Mouse (Mus musculus): ENCODE results near the gene Ankrd23. TPM values are rescaled to one million over a fixed set of nuclear protein-coding genes. Genes with fewer than 3 reads are reported as not detected.
A peak's percentile ranks its signal among the peaks of the same experiment; 100 is the strongest.

Gene Ankrd23
- total and polyA plus RNA-seq, 2 experiments from 2014 or later = 34.2 to 93.8 TPM

DNA sequence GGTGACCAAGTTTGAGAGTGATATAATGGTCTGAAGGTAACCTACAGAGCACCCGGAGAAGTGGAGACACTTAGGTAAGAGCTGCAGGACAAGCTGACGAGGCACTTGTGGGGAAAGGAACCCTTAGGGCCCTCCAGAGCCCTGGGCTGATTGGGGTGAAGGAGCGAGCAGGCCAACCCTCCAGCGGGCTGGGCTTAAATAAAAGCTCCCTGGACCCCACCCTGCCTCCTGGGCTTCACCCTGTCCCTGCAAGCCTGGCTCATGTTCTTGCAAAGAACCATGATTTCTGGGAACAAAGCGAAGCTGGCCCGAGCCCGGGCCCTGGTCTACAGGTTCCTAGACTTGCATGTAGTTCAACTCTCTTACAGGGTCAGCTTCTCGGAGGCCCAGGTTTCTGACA is 36.8 kb upstream of the Ankrd23 start:
- Histone ChIP-seq H3K27me3 (ENCODE audit: control insufficient read depth, insufficient read depth, low read length) (no peaks in the 10 kb centered on the region), H3K4me3 (ENCODE audit: low read depth, low read length) (no peak overlapping the region), H3K27ac (ENCODE audit: low read depth) (no peak overlapping the region), H3K9ac (replicated peaks; ENCODE audit: low read depth, low read length) (no peak overlapping the region), H3K4me2 (ENCODE audit: low read depth, low read length) (no peak overlapping the region), H3K36me3 (replicated peaks; ENCODE audit: control insufficient read depth, insufficient read depth, low read length) (no peaks in the 10 kb centered on the region), H3K4me1 (ENCODE audit: control insufficient read depth, insufficient read depth) (peaks cover 28% of the 10 kb centered on the region), H3K9me3 (replicated peaks; ENCODE audit: control insufficient read depth, low read length) (no peaks in the 10 kb centered on the region)
- no peak for ATAC-seq (ENCODE audit: insufficient read depth, low read depth)
- WGBS = 73% methylated on average over 8 of the region's 8 CpGs
- TF ChIP-seq CTCF (IDR thresholded peaks at IDR 0.05; ENCODE audit: low read depth) (no peak), EP300 (IDR thresholded peaks at IDR 0.05; ENCODE audit: low read depth) (no peak)
- DNase-seq (ENCODE audit: low spot score) = no peak

DNA sequence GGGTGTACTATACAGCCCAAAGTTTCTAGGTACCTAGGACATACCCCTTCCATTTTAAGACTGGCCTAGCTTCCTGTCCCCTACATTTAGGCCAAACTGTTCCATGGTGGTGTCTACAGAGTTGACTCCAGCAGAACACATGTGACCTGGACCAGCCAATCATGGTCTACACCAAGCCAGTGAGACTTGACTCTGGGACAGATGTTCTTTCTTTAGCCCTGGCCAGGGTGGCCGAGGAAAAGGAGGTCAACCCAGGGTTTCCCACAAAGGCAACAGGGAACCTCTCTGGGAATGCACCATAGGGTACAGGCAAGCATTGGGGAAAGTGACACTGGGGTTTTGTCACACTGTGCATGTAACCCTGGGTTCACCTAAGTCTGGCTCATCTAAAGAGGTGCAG is 36.0 kb upstream of the Ankrd23 start:
- DNase-seq (ENCODE audit: low spot score) (no peak), ATAC-seq (ENCODE audit: insufficient read depth, low read depth) (peak; percentile 1; the same call in 1 of the 2 replicates)
- 26% methylated on average over 1 of the region's 1 CpGs for WGBS
- H3K4me1 ChIP-seq (ENCODE audit: control insufficient read depth, insufficient read depth) = peaks cover 28% of the 10 kb centered on the region
- H3K4me2 ChIP-seq (ENCODE audit: low read depth, low read length) = no peak overlapping the region
- H3K27me3 ChIP-seq (ENCODE audit: control insufficient read depth, insufficient read depth, low read length) = no peaks in the 10 kb centered on the region
- no peak overlapping the region for H3K9ac ChIP-seq (replicated peaks; ENCODE audit: low read depth, low read length)
- no peaks in the 10 kb centered on the region for H3K36me3 ChIP-seq (replicated peaks; ENCODE audit: control insufficient read depth, insufficient read depth, low read length)
- H3K27ac ChIP-seq (ENCODE audit: low read depth) = no peak overlapping the region
- no peaks in the 10 kb centered on the region for H3K9me3 ChIP-seq (replicated peaks; ENCODE audit: control insufficient read depth, low read length)
- TF ChIP-seq EP300 (IDR thresholded peaks at IDR 0.05; ENCODE audit: low read depth) = no peak
- no peak for TF ChIP-seq CTCF (IDR thresholded peaks at IDR 0.05; ENCODE audit: low read depth)
- H3K4me3 ChIP-seq (ENCODE audit: low read depth, low read length) = no peak overlapping the region

DNA sequence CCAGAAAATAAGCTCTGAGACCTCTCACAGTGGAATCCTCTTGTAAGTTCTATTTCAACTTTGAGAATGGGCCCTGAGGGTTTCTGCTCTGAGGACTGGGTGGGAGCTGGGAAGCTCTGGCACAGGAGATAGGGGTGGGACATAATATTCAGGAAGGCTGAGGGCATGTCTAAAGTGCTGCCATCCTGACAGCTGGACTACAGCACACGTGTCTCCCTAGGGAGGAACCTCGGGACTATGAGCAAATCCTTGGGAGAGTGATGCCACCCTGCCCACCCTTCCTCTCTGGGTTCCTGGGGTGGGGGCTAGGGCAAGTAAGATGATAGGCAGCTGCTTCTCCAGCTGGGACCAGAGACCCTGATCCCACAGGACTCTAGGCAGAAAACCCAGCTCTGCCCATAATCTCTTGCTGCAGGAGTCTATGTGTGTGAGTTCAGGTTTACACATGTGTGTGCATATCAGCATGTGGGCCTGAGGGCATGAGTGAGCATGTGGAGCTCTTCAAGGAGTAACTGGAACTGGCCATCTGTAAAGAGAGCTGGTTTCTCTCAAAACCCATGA is 35.5 kb upstream of the Ankrd23 start:
- Histone ChIP-seq H3K9me3 (replicated peaks; ENCODE audit: control insufficient read depth, low read length) (no peaks in the 10 kb centered on the region), H3K36me3 (replicated peaks; ENCODE audit: control insufficient read depth, insufficient read depth, low read length) (no peaks in the 10 kb centered on the region), H3K4me1 (ENCODE audit: control insufficient read depth, insufficient read depth) (peaks cover 28% of the 10 kb centered on the region), H3K27ac (ENCODE audit: low read depth) (peak overlapping the region; percentile 43), H3K4me3 (ENCODE audit: low read depth, low read length) (no peak overlapping the region), H3K27me3 (ENCODE audit: control insufficient read depth, insufficient read depth, low read length) (no peaks in the 10 kb centered on the region), H3K4me2 (ENCODE audit: low read depth, low read length) (no peak overlapping the region), H3K9ac (replicated peaks; ENCODE audit: low read depth, low read length) (no peak overlapping the region)
- 52% methylated on average over 2 of the region's 2 CpGs for WGBS
- DNase-seq (ENCODE audit: low spot score) (no peak), ATAC-seq (ENCODE audit: insufficient read depth, low read depth) (peak; percentile 4; the same call in 1 of the 2 replicates)
- TF ChIP-seq CTCF (IDR thresholded peaks at IDR 0.05; ENCODE audit: low read depth) (no peak), EP300 (IDR thresholded peaks at IDR 0.05; ENCODE audit: low read depth) (no peak)

DNA sequence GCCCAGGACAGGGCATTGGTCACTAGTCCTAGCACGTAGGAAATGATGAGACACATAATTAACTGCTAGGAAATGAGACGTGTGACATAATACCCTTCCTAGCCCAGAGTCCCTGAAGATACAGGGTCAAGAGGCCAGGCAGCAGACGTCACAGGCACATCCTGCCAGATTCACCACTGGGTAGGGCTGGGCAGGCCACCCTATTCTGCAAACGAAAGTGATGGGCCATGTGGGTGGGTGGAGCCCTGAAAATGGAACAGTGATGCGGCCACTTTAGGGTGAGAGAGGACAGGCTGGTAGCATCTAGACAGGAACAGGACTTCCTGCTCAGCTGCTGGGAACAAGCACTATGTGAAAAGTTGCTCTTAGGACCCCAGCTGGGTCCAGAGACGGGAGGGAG is 34.9 kb upstream of the Ankrd23 start:
- H3K4me1 ChIP-seq (ENCODE audit: control insufficient read depth, insufficient read depth) = peaks cover 28% of the 10 kb centered on the region
- 33% methylated on average over 6 of the region's 6 CpGs for WGBS
- H3K4me3 ChIP-seq (ENCODE audit: low read depth, low read length) = no peak overlapping the region
- TF ChIP-seq CTCF (IDR thresholded peaks at IDR 0.05; ENCODE audit: low read depth) = no peak
- TF ChIP-seq EP300 (IDR thresholded peaks at IDR 0.05; ENCODE audit: low read depth) = 0 out of 2 replicates have a peak, but pooled peaks have one; percentile 20
- peak; percentile 63 for ATAC-seq (ENCODE audit: insufficient read depth, low read depth)
- peak; percentile 27 for DNase-seq (ENCODE audit: low spot score)
- peak overlapping the region; percentile 43; the same call in 1 of the 2 replicates for H3K27ac ChIP-seq (ENCODE audit: low read depth)
- no peaks in the 10 kb centered on the region for H3K27me3 ChIP-seq (ENCODE audit: control insufficient read depth, insufficient read depth, low read length)
- no peaks in the 10 kb centered on the region for H3K9me3 ChIP-seq (replicated peaks; ENCODE audit: control insufficient read depth, low read length)
- H3K36me3 ChIP-seq (replicated peaks; ENCODE audit: control insufficient read depth, insufficient read depth, low read length) = no peaks in the 10 kb centered on the region
- no peak overlapping the region for H3K4me2 ChIP-seq (ENCODE audit: low read depth, low read length)
- no peak overlapping the region for H3K9ac ChIP-seq (replicated peaks; ENCODE audit: low read depth, low read length)

DNA sequence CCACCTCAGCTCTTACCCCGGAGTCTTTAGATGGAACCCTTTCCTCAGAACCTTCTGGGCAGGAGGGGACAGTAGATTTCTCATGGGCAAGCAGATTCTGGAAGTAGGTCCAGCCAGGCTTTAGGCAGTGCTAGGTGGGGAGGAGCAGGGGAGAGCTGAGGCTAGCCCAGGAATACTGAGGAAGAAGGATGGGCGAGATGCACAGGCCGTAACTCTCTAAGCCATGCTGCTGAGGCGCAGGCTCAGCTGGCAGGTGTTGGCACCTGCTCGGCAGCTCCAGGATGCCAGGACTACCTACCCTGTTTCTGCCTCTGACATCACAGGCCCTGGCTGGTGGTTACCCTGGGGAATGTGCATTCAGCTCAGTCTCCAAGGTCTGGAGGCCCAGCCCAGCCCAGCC is 33.6 kb upstream of the Ankrd23 start:
- Histone ChIP-seq H3K9ac (replicated peaks; ENCODE audit: low read depth, low read length) (no peak overlapping the region), H3K4me1 (ENCODE audit: control insufficient read depth, insufficient read depth) (peaks cover 28% of the 10 kb centered on the region), H3K27me3 (ENCODE audit: control insufficient read depth, insufficient read depth, low read length) (no peaks in the 10 kb centered on the region), H3K27ac (ENCODE audit: low read depth) (peak overlapping the region; percentile 52; the same call in 1 of the 2 replicates), H3K36me3 (replicated peaks; ENCODE audit: control insufficient read depth, insufficient read depth, low read length) (no peaks in the 10 kb centered on the region), H3K4me2 (ENCODE audit: low read depth, low read length) (no peak overlapping the region), H3K4me3 (ENCODE audit: low read depth, low read length) (no peak overlapping the region), H3K9me3 (replicated peaks; ENCODE audit: control insufficient read depth, low read length) (no peaks in the 10 kb centered on the region)
- WGBS = 89% methylated on average over 5 of the region's 5 CpGs
- no peak for TF ChIP-seq EP300 (IDR thresholded peaks at IDR 0.05; ENCODE audit: low read depth)
- TF ChIP-seq CTCF (IDR thresholded peaks at IDR 0.05; ENCODE audit: low read depth) = no peak
- DNase-seq (ENCODE audit: low spot score) = no peak
- ATAC-seq (ENCODE audit: insufficient read depth, low read depth) = no peak
